Mouse (Mus musculus) G1E (cell line): ENCODE results near the gene Ctse.

Source experiments
- CTCF ChIP-seq: IDR thresholded peaks from 2 replicates; pipeline ENCODE4 v1.5.1; 2012; ENCODE audit warnings: low read depth, low read length, inconsistent platforms, mixed read lengths
- GATA1 ChIP-seq: IDR thresholded peaks from 2 replicates; pipeline ENCODE4 v1.6.1; 2012; ENCODE audit warnings: borderline replicate concordance, low read length, inconsistent platforms, mixed read lengths
- TAL1 ChIP-seq: conservative IDR thresholded peaks from 2 replicates; pipeline ENCODE4 v1.6.1; 2012; ENCODE audit warnings: low read depth, low read length, inconsistent platforms, mixed read lengths

DNA sequence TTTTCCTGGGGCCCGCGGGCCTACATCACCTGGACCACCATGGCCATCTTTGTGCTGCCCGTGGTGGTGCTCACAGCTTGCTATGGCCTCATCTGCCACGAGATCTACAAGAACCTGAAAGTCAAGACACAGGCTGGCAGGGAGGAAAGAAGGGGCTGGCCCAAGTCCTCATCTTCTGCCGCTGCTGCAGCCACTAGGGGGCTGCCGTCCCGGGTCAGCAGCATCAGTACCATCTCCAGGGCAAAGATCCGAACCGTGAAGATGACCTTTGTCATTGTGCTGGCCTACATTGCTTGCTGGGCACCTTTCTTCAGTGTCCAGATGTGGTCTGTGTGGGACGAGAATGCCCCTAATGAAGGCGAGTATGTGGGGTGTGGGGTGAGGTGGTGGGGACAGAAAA is 37.8 kb upstream of the Ctse start:
- TF ChIP-seq CTCF (no peak), TAL1 (no peak), GATA1 (no peak)
